Mouse (Mus musculus) liver, embryonic 14.5 days (tissue): ENCODE measurements around the gene Cdyl2. TPM values are rescaled to one million over a fixed set of nuclear protein-coding genes. Genes with fewer than 3 reads are reported as not detected.

ENCODE experiments used
- ATAC-seq: fragments of 200-750 bp; cut with Nextera tagmentation; 2 replicates; pipeline ENCODE4 v1.8.0; 2017; ENCODE audit warnings: moderate number of reproducible peaks, mild to moderate bottlenecking, moderate library complexity; ENCODE audit not compliant: insufficient read depth
- DNase-seq, 3 experiments: peaks; one replicate each; pipeline ENCODE4 v3.0.0-alpha.2; 2012 to 2013; ENCODE audit warnings: low read depth in 3 of 3, low spot score in 3 of 3
- H3K27ac ChIP-seq: fragments of 300-500 bp; sonication (generic); 2 replicates; pipeline ENCODE4 v1.5.1; 2014; ENCODE audit warnings: moderate library complexity, mild to moderate bottlenecking, control low read depth, inconsistent platforms
- H3K27me3 ChIP-seq: fragments of 300-500 bp; sonication (generic); 2 replicates; pipeline ENCODE4 v1.6.1; 2014; ENCODE audit warnings: mild to moderate bottlenecking, low read length, moderate library complexity; ENCODE audit not compliant: control insufficient read depth, insufficient read depth
- H3K36me3 ChIP-seq: fragments of 300-500 bp; sonication (generic); replicated peaks from 2 replicates; pipeline ENCODE4 v1.6.1; 2014; ENCODE audit warnings: low read depth; ENCODE audit not compliant: control insufficient read depth, insufficient read depth
- H3K4me1 ChIP-seq, 2 experiments: fragments of 200-500 bp in 1 of 2; fragments of 300-500 bp in 1 of 2; sonication (generic) in 1 of 2; replicated peaks; 2 replicates each; pipeline ENCODE4 v1.6.1; 2012 to 2014; ENCODE audit warnings: antibody characterized with exemption in 1 of 2, inconsistent platforms in 1 of 2, low read length in 1 of 2; ENCODE audit not compliant: control insufficient read depth in 2 of 2, insufficient read depth in 2 of 2
- H3K4me2 ChIP-seq: fragments of 300-500 bp; sonication (generic); 2 replicates; pipeline ENCODE4 v1.6.1; 2014; ENCODE audit warnings: low read depth, mild to moderate bottlenecking, control low read depth, moderate library complexity
- H3K4me3 ChIP-seq, 2 experiments: fragments of 200-500 bp in 1 of 2; fragments of 300-500 bp in 1 of 2; sonication (generic) in 1 of 2; 2 replicates each; pipeline ENCODE4 v1.5.1; 2012 to 2014; ENCODE audit warnings: low read depth in 2 of 2, low read length in 2 of 2, mild to moderate bottlenecking in 2 of 2, control low read depth in 1 of 2, inconsistent platforms in 1 of 2, moderate library complexity in 1 of 2; ENCODE audit not compliant: insufficient read depth in 1 of 2
- H3K9ac ChIP-seq: fragments of 300-500 bp; sonication (generic); replicated peaks from 2 replicates; pipeline ENCODE4 v1.6.1; 2014; ENCODE audit warnings: mild to moderate bottlenecking, control low read depth, moderate library complexity
- H3K9me3 ChIP-seq: fragments of 300-500 bp; sonication (generic); 2 replicates; pipeline ENCODE4 v1.6.1; 2016; ENCODE audit warnings: low read length, mixed read lengths; ENCODE audit not compliant: control insufficient read depth
- CTCF ChIP-seq: IDR thresholded peaks from 2 replicates; pipeline ENCODE4 v1.5.1; 2016; ENCODE audit warnings: antibody characterized with exemption, low read depth, control low read depth
- EP300 ChIP-seq: IDR thresholded peaks from 2 replicates; pipeline ENCODE4 v1.6.1; 2016; ENCODE audit warnings: antibody characterized with exemption, low read depth
- WGBS: fragments of 180-500 bp; shearing (Covaris S2); extraction: QIAGEN DNeasy Blood & Tissue Kit; methylation state at CpG from one replicate; pipeline ENCODE4 v1.1.7; 2014; ENCODE audit not compliant: insufficient replicate concordance; 5-methylcytosine and 5-hydroxymethylcytosine counted together
- polyA plus RNA-seq, 2 experiments: library from polyadenylated mRNA; depleted of rRNA in 1 of 2; stranded (reverse) in 1 of 2; unstranded in 1 of 2; fragments of >200 nt; fragmentation: Nextera tagmentation in 1 of 2; extraction: Ambion mirVana in 1 of 2; gene quantifications; 2 replicates each; pipeline versions ENCODE4 v1.2.1 to v1.2.3; 2012 to 2014

Gene Cdyl2
- polyA plus RNA-seq, 2 experiments: 0.77 to 1.5 TPM

GRCm38 (mm10) chr8:116702501-116702900 lies 30.3 kb downstream of the Cdyl2 start:
- no peaks in the 10 kb centered on the region for H3K9me3 ChIP-seq
- H3K4me3 ChIP-seq: no peak overlapping the region
- H3K27ac ChIP-seq: no peak overlapping the region
- 73% methylated on average over 6 of the region's 6 CpGs for WGBS
- ATAC-seq (no peak), DNase-seq (no peak)
- no peaks in the 10 kb centered on the region for H3K27me3 ChIP-seq
- no peaks in the 10 kb centered on the region for H3K36me3 ChIP-seq
- no peak overlapping the region for H3K9ac ChIP-seq
- no peak overlapping the region for H3K4me2 ChIP-seq
- H3K4me1 ChIP-seq: no peaks in the 10 kb centered on the region
- TF ChIP-seq CTCF: peak; percentile 7; the same call in 1 of the 2 replicates
- no peak for TF ChIP-seq EP300

GRCm38 (mm10) chr8:116692931-116693330 lies 39.9 kb downstream of the Cdyl2 start:
- DNase-seq: no peak

GRCm38 (mm10) chr8:116689741-116690140 lies 43.0 kb downstream of the Cdyl2 start:
- H3K27ac ChIP-seq: no peak overlapping the region
- no peaks in the 10 kb centered on the region for H3K9me3 ChIP-seq
- DNase-seq (no peak), ATAC-seq (no peak)
- H3K4me1 ChIP-seq: no peaks in the 10 kb centered on the region
- no peaks in the 10 kb centered on the region for H3K36me3 ChIP-seq
- no peak overlapping the region for H3K9ac ChIP-seq
- no peaks in the 10 kb centered on the region for H3K27me3 ChIP-seq
- H3K4me3 ChIP-seq: no peak overlapping the region
- no peak for TF ChIP-seq CTCF
- TF ChIP-seq EP300: no peak
- 73% methylated on average over 3 of the region's 3 CpGs for WGBS
- H3K4me2 ChIP-seq: no peak overlapping the region

More at GRCm38 (mm10) chr8:116692931-116693330, 39.9 kb downstream of the Cdyl2 start:
- Histone ChIP-seq H3K4me1 (no peaks in the 10 kb centered on the region), H3K36me3 (no peaks in the 10 kb centered on the region), H3K9me3 (no peaks in the 10 kb centered on the region), H3K4me3 (no peak overlapping the region), H3K4me2 (no peak overlapping the region), H3K9ac (no peak overlapping the region), H3K27ac (no peak overlapping the region), H3K27me3 (no peaks in the 10 kb centered on the region)
- ATAC-seq: no peak
- WGBS: 80% methylated on average over 15 of the region's 15 CpGs
- TF ChIP-seq CTCF (no peak), EP300 (no peak)

- Histone ChIP-seq H3K9me3 (no peaks in the 10 kb centered on the region), H3K4me2 (no peak overlapping the region), H3K4me1 (no peaks in the 10 kb centered on the region), H3K9ac (no peak overlapping the region), H3K27ac (no peak overlapping the region), H3K4me3 (no peak overlapping the region), H3K27me3 (no peaks in the 10 kb centered on the region), H3K36me3 (no peaks in the 10 kb centered on the region)
- no peak for TF ChIP-seq EP300
- TF ChIP-seq CTCF: no peak
- no peak for ATAC-seq
- DNase-seq: no peak
- WGBS: 80% methylated on average over 1 of the region's 1 CpGs
These were observed 56.6 kb downstream of the Cdyl2 start for GRCm38 (mm10) chr8:116676174-116676573.

DNA sequence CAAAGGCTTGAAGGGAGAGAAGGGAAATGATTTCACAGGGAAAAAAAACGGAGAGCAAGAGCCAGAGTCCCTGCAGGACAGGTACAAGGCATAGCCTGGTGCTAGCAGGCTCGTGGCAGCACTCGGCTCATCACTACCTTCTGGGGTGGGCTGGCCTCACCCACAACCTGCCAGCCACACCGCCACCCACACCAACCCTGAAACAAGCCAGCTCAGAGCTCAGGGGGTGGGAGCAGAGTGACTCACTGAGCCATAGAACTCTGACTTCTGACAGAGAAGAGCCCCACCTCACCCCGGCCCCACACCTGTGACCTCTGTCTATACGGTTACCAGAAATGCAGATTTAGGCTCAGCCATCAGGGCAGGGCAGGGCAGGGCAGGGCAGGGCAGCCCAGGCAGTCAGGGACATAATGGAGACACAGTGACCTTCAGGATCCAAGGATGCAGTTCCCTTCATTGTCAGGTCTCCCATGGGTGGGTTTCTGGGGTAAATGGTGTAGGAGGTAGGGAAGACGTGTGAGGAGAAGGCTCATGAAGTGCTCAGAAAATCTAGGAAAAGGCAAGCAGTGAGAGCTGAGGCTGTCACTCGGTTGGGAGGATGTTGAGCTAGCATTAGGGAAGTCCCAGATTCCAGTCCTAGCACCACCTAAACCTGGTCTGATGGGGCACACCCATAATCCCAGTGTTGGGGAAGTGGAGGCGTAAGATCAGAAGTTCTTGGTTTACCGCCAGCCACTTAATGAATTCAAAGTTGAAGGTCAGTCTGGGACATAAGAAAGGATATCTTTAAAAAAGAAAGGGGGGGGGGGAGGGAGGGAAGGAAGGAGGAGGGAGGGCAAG lies 58.6 kb downstream of the Cdyl2 start:
- Histone ChIP-seq H3K4me3 (no peak overlapping the region), H3K27me3 (no peaks in the 10 kb centered on the region), H3K4me2 (no peak overlapping the region), H3K36me3 (no peaks in the 10 kb centered on the region), H3K4me1 (no peaks in the 10 kb centered on the region), H3K9ac (no peak overlapping the region), H3K9me3 (no peaks in the 10 kb centered on the region), H3K27ac (no peak overlapping the region)
- no peak for ATAC-seq
- DNase-seq: no peak
- 65% methylated on average over 10 of the region's 10 CpGs for WGBS
- TF ChIP-seq CTCF (no peak), EP300 (no peak)
